26 mouse cellular contexts compared by ENCODE assay signal in the genomic region with DNA sequence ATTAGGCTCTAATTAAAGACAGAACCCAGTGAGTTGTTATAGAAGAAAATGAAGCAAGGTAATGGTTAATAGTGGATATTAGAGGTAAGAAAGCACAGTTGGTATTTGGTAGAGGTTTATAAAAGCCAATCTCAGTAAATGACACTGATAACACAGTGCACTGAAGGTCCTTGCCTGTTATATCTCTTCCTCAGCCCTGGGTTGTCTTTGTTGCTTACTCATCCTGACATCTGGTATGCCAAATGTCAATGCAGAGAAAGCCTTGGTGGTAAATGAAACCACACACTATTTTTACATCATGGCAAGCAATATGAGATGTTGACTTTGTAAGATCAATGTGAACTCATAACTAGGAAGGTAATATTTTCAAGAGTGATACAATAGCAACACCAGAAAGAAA.
DNase-seq lines count a peak whose midpoint lies in the region; ATAC-seq and TF ChIP-seq lines count a peak whose summit lies in the region.
"Had no signal": no experiment of that assay in that cellular context is flagged by ENCODE, and none has a peak within 500 bp of the region (broad histone marks: within the 10 kb centered on the region; RNA-seq: fewer than 3 reads in every experiment).

No protein-coding gene starts in this region.

- no peaks in the 10 kb centered on the region for H3K27me3 ChIP-seq in MEL (ENCODE audit: control insufficient read depth in 1 of 2, insufficient read depth in 2 of 2, low read length in 2 of 2)
- H3K27me3 ChIP-seq: forebrain, embryonic 13.5 days; heart, embryonic 12.5 days; heart, embryonic 15.5 days; hindbrain, embryonic 13.5 days had no signal

- TF ChIP-seq EP300 in MEL (IDR thresholded peaks at IDR 0.05; ENCODE audit: low read depth in 1 of 2, low read length in 2 of 2), result peak in 1 of 2 experiments; percentile 33; a peak in 1 of 4 replicates

- peak; percentile 2 for DNase-seq in layer of hippocampus, adult 9-10 months (ENCODE audit: low spot score)
- no peak for DNase-seq in layer of hippocampus, postnatal 25 days (ENCODE audit: extremely low spot score in 1 of 2, low spot score in 1 of 2)
- DNase-seq in MEL (ENCODE audit: low read depth, low spot score), result peak; percentile 12
- no peak for DNase-seq in cerebellum, adult 11-12 months
- no peak for DNase-seq in cerebellum, postnatal 4 days (ENCODE audit: low spot score in 2 of 2)
- DNase-seq: adrenal gland, adult 8-10 months; adrenal gland, postnatal 25 days; cerebellum, adult 18-20 months; cerebellum, adult 9-10 months; cerebellum, postnatal 25 days; gastrocnemius, postnatal 25 days; heart, adult 18-20 months; heart, postnatal 10 days; heart, postnatal 36 days had no signal

- H3K4me3 ChIP-seq in MEL (ENCODE audit: control insufficient read depth in 1 of 2, insufficient read depth in 1 of 2, low read depth in 2 of 2, low read length in 2 of 2), result no peak overlapping the region
- H3K4me3 ChIP-seq: forebrain, embryonic 10.5 days; forebrain, embryonic 13.5 days; heart, embryonic 12.5 days; heart, embryonic 15.5 days; hindbrain, embryonic 10.5 days; hindbrain, embryonic 13.5 days had no signal

- no peak for TF ChIP-seq RAD21 in MEL (IDR thresholded peaks at IDR 0.05; ENCODE audit: low read depth, low read length)

- H3K36me3 ChIP-seq in MEL (ENCODE audit: control insufficient read depth in 1 of 2, insufficient read depth in 2 of 2, low read length in 2 of 2), result no peaks in the 10 kb centered on the region
- H3K36me3 ChIP-seq: forebrain, embryonic 10.5 days; heart, embryonic 12.5 days; heart, embryonic 15.5 days; hindbrain, embryonic 10.5 days; hindbrain, embryonic 13.5 days had no signal

- no peaks in the 10 kb centered on the region for H3K79me2 ChIP-seq in MEL (ENCODE audit: control insufficient read depth, insufficient read depth, low read length, poor library complexity)

- TF ChIP-seq CTCF in MEL (IDR thresholded peaks at IDR 0.05 in 2 of 3, conservative IDR thresholded peaks at IDR 0.05 in 1 of 3; ENCODE audit: control insufficient read depth in 1 of 3, insufficient read depth in 1 of 3, low read depth in 2 of 3, low read length in 3 of 3, poor library complexity in 1 of 3, severe bottlenecking in 1 of 3), result no peak

- no peak overlapping the region for H3K27ac ChIP-seq in MEL (ENCODE audit: control insufficient read depth, low read depth, low read length)
- H3K27ac ChIP-seq: forebrain, embryonic 10.5 days; forebrain, embryonic 13.5 days; heart, embryonic 15.5 days; hindbrain, embryonic 10.5 days; hindbrain, embryonic 13.5 days had no signal

- H3K9me3 ChIP-seq in MEL (replicated peaks; ENCODE audit: insufficient read depth, low read length), result no peaks in the 10 kb centered on the region
- H3K9me3 ChIP-seq: forebrain, embryonic 10.5 days; forebrain, embryonic 13.5 days; heart, embryonic 12.5 days; heart, embryonic 15.5 days; hindbrain, embryonic 10.5 days; hindbrain, embryonic 13.5 days had no signal

- H3K9ac ChIP-seq in MEL (ENCODE audit: control insufficient read depth, low read depth, low read length, poor library complexity, severe bottlenecking), result no peak overlapping the region
- H3K9ac ChIP-seq: forebrain, embryonic 13.5 days; heart, embryonic 12.5 days; heart, embryonic 15.5 days; hindbrain, embryonic 13.5 days had no signal

- no peak for TF ChIP-seq POLR2A in MEL (IDR thresholded peaks at IDR 0.05; ENCODE audit: control insufficient read depth in 1 of 2, insufficient read depth in 1 of 2, low read depth in 1 of 2, low read length in 2 of 2, poor library complexity in 1 of 2)

- peak; percentile 71 for ATAC-seq in megakaryocyte-erythroid progenitor cell, adult 5-6 weeks (replicated peaks; ENCODE audit: low FRiP score, low TSS enrichment, poor library complexity, severe bottlenecking)
- ATAC-seq: activated CD4-positive, CD25-positive, alpha-beta regulatory T cell, adult 4 months; CD4-positive, CD25-positive, alpha-beta regulatory T cell, adult 4 months; forebrain, embryonic 13.5 days; forebrain, embryonic 16.5 days; hindbrain, embryonic 16.5 days; intestine, embryonic 16.5 days had no signal

- no peaks in the 10 kb centered on the region for H3K4me1 ChIP-seq in MEL (ENCODE audit: control insufficient read depth in 1 of 2, insufficient read depth in 2 of 2, low read length in 2 of 2)
- H3K4me1 ChIP-seq: forebrain, embryonic 13.5 days; heart, embryonic 12.5 days; heart, embryonic 15.5 days; hindbrain, embryonic 10.5 days; hindbrain, embryonic 13.5 days had no signal

TF ChIP-seq in MEL, 35 proteins besides CTCF, POLR2A, EP300 and RAD21:
- TF ChIP-seq TBP (IDR thresholded peaks at IDR 0.05; ENCODE audit: low read depth, low read length), result no peak
- TF ChIP-seq ZMIZ1 (IDR thresholded peaks at IDR 0.05; ENCODE audit: low read depth, low read length), result no peak
- TF ChIP-seq RCOR1 (IDR thresholded peaks at IDR 0.05; ENCODE audit: low read depth, low read length), result peak; percentile 72; the same call in 1 of the 2 replicates
- no peak for TF ChIP-seq CHD1 (IDR thresholded peaks at IDR 0.05; ENCODE audit: low read depth, low read length)

Comparison
In these comparisons a context has a peak if more than half of its experiments do, and no peak if none do; other contexts are left out.
1. DNase-seq: peak in layer of hippocampus, adult 9-10 months (single experiment) and MEL (single experiment); none in layer of hippocampus, postnatal 25 days (0 of 2), cerebellum, adult 11-12 months (single experiment) and cerebellum, postnatal 4 days (0 of 2).